Mouse (Mus musculus) spleen, adult 2 months (tissue): ENCODE data around the gene Rbfox1. TPM values are rescaled to one million over a fixed set of nuclear protein-coding genes. Genes with fewer than 3 reads are reported as not detected.

Experiments used
- DNase-seq, 2 experiments: peaks; one replicate each; pipeline versions ENCODE4 v3.0.0 to v3.0.0-alpha.2; 2012 to 2021; ENCODE audit warnings: low spot score in 2 of 2, low read depth in 1 of 2
- H3K27ac ChIP-seq: fragments of 200-500 bp; 2 replicates; pipeline ENCODE4 v1.5.1; 2012; ENCODE audit warnings: low read length, inconsistent platforms; ENCODE audit not compliant: insufficient read depth
- H3K27me3 ChIP-seq: fragments of 200-500 bp; 2 replicates; pipeline ENCODE4 v1.6.1; 2012; ENCODE audit warnings: mild to moderate bottlenecking, moderate library complexity, low read length, inconsistent platforms; ENCODE audit not compliant: control insufficient read depth, insufficient read depth
- H3K36me3 ChIP-seq: fragments of 200-500 bp; 2 replicates; pipeline ENCODE4 v1.6.1; 2012; ENCODE audit warnings: mild to moderate bottlenecking, low read length, inconsistent platforms; ENCODE audit not compliant: control insufficient read depth, insufficient read depth
- H3K4me1 ChIP-seq: fragments of 200-500 bp; 2 replicates; pipeline ENCODE4 v1.6.1; 2011; ENCODE audit warnings: inconsistent platforms; ENCODE audit not compliant: control insufficient read depth, insufficient read depth, insufficient read length
- H3K4me3 ChIP-seq: fragments of 200-500 bp; 2 replicates; pipeline ENCODE4 v1.5.1; 2011; ENCODE audit warnings: mild to moderate bottlenecking, inconsistent platforms; ENCODE audit not compliant: insufficient read depth, insufficient read length; ENCODE audit errors: extremely low read depth
- CTCF ChIP-seq: fragments of 200-500 bp; IDR thresholded peaks from 2 replicates; pipeline ENCODE4 v1.5.1; 2011; ENCODE audit warnings: mild to moderate bottlenecking, inconsistent platforms; ENCODE audit not compliant: insufficient read depth, insufficient read length, insufficient replicate concordance; ENCODE audit errors: extremely low read depth
- POLR2A ChIP-seq: fragments of 200-500 bp; IDR thresholded peaks from 2 replicates; pipeline ENCODE4 v1.6.1; 2011; ENCODE audit warnings: low read depth, low read length, inconsistent platforms
- WGBS: fragments of 180-500 bp; shearing (Covaris S2); methylation state at CpG from one replicate; pipeline ENCODE4 v1.1.7; 2018; 5-methylcytosine and 5-hydroxymethylcytosine counted together
- polyA plus RNA-seq: library from polyadenylated mRNA; depleted of rRNA; stranded (reverse); fragments of >200 nt; gene quantifications from 2 replicates; pipeline ENCODE4 v1.2.3, GENCODE M21; 2012

The Rbfox1 gene
- polyA plus RNA-seq, 1 experiment, result 1.0 TPM

DNA sequence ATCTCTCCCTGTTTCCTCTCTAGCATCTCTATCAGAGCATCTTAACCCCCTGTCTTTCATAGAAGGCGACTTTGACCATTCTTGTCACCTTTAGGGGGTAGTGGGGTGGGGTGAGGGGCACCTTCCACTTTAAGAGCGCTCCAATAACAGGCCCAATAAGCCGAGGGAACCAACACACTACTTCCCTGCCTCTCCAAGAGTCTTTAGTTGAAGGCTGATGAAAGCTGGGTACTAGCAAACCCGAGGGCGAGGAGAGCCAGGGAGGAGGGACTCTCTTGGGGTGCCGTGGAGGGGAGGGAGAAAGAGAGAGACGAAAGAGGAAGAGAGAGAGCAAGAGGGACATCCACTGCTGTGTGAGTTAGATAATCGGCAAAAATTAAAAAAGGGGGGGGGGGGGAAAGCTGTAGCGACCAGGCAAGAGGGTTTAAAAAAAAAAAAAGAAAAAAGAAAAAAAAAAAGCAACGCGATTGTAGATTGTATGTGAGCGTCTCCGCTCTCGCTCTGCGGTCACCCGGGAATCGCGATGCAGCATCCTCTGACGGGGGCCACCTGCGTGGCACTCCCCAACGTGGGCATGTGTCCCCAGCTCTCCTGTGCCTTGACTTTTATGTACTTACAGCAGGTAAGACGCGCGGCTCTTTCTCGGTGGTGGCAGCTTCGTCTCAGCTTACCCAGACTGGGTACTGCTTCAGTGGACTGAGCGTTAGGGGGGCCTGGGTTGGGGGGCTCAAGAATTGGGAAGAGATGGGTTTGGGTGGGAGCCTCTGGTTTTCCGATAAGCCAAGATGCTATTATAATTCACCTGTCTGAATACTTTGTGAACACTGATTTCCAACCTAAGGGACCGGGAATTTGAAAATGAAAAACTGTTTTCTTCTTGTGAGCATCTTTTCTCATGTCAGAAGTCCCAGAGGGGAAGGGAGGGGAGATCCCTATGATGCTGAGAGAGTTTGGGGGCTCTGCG is 1154.5 kb downstream of the Rbfox1 start:
- 0 out of 2 replicates have a peak, but pooled peaks cover 2% of the 10 kb centered on the region for H3K27me3 ChIP-seq
- no peak overlapping the region for H3K27ac ChIP-seq
- H3K4me1 ChIP-seq, result no peaks in the 10 kb centered on the region
- no peak for DNase-seq
- TF ChIP-seq CTCF, result no peak
- no peak for TF ChIP-seq POLR2A
- H3K4me3 ChIP-seq, result no peak overlapping the region
- H3K36me3 ChIP-seq, result no peaks in the 10 kb centered on the region
- 6% methylated on average over 29 of the region's 30 CpGs for WGBS

DNA sequence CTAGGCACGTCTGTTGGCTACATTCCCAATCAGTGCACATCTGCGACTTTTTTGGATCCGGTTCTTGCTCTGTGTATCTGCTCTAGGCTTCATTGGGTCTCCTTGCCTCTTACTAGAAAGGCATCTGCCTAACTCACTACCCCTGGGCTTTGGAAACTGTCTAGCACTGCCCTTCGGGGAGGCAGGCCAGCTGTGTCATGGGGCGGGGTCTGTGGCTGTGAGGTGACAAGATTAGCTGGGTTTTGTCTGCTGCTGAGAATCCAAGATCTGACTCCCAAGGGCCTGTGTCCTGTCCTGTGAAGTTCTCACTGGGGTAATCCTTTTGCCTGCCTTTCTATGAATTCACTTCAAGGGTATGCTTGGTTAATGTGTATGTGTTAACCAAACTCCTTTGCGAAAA is 1155.5 kb downstream of the Rbfox1 start:
- Histone ChIP-seq H3K27me3 (0 out of 2 replicates have a peak, but pooled peaks cover 2% of the 10 kb centered on the region), H3K4me3 (no peak overlapping the region), H3K27ac (no peak overlapping the region), H3K36me3 (no peaks in the 10 kb centered on the region), H3K4me1 (no peaks in the 10 kb centered on the region)
- no peak for DNase-seq
- no peak for TF ChIP-seq POLR2A
- no peak for TF ChIP-seq CTCF
- WGBS, result 49% methylated on average over 6 of the region's 6 CpGs

DNA sequence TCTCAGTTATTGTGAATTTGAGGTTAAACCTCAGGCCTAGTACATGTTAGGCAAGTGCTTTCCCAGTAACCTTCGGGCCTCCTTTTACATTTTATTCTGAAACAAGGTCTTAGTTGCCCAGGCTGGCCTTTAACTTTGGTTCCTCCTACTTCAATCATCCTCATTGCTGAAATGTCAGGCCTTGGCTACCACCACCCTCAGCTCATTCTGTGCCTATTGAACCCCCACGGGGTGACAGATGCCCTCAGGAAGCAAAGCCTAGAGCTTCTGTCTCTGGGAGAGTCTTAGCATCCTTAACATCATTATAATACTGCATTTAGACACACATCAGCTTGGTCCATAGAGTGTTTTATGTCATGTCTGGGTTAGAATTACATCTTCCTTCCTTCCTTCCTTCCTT is 1162.3 kb downstream of the Rbfox1 start:
- H3K4me3 ChIP-seq, result no peak overlapping the region
- H3K4me1 ChIP-seq, result no peaks in the 10 kb centered on the region
- TF ChIP-seq CTCF, result no peak
- no peak for TF ChIP-seq POLR2A
- DNase-seq, result no peak
- H3K36me3 ChIP-seq, result no peaks in the 10 kb centered on the region
- no peaks in the 10 kb centered on the region for H3K27me3 ChIP-seq
- H3K27ac ChIP-seq, result no peak overlapping the region
- 62% methylated on average over 2 of the region's 2 CpGs for WGBS

DNA sequence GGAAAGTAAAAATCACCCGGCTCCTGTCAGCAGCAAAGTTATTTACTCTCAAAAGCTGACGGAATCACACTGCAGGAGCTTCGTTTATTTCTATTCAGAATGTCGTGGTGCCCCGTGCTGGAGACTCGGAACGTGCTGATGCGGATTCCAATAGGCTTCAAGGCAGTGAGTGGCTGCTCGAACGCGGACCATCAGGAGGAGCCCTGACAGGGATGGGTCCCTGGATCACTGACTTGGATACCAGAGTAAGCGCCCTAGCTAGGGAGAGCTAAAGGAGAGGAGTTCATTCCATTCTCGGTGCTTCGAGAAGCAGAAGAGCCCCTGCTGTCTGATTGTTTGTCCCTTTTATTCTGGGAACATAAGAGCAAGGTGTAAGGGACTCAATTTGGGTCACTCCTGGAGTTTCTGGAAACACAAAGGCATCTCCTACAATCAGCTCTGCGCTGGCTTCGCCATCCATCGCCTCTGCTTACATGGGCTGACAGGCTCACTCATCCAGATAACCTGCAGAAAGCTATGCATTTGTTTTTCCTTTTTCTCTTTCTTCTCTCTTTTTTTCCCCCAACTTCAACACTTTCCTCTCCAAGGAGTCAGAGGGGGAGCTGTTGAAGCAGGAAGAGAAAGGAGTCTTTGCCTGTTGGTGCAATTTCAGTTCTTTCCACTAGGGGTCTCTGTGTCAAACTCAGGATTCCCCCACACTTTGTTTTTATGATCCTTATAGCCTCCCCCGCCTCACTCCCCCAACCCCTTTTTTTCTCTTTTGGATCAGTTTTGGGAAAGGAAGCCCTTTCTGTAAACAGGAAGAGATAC is 1164.2 kb downstream of the Rbfox1 start:
- no peak for DNase-seq
- H3K36me3 ChIP-seq, result no peaks in the 10 kb centered on the region

DNA sequence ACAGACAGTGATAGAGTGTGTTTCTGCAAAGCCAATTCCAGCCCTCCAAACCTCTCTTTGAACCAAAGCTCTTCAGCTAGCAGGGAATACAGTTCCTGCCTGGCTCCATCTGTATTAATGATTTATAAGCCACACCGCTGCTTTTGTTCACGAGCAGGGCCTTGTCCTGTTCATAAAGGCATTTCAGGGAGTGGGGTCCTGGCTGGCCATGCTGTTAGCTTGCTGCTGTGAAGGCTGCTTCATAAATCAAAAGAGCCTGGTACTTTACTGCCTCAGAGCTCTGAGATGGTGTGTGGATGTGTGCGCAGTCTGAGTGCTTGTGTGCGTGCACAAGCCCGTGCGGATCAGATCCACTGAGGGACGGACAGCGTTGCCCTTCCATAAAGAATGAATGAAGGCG is 1165.8 kb downstream of the Rbfox1 start:
- WGBS, result 89% methylated on average over 9 of the region's 9 CpGs
- no peak for TF ChIP-seq CTCF
- TF ChIP-seq POLR2A, result no peak

More for the DNA sequence above, 1164.2 kb downstream of the Rbfox1 start:
- no peak overlapping the region for H3K4me3 ChIP-seq
- no peak overlapping the region for H3K27ac ChIP-seq
- WGBS, result 24% methylated on average over 18 of the region's 18 CpGs
- TF ChIP-seq CTCF (no peak; the same call in 1 of the 2 replicates), POLR2A (no peak)
- no peaks in the 10 kb centered on the region for H3K4me1 ChIP-seq
- no peaks in the 10 kb centered on the region for H3K27me3 ChIP-seq

DNA sequence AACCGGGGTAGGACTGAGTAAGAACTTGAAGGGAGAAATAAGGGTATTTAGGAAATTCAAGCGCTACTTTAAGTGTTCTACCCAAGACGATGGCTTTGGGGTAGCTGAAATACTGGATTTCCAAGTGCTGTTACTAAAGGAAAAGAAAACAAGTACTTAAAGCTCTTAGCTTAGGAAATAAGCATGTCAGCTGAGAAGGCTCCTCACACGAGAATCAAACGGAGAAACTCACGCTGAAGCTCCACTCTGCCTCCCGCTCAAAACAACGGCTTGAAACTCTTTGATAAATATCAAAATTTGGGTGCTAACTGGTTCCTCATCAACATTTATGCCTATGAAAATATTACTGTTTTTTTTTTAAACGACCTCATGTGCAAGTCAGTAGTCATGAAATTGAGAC is 1166.8 kb downstream of the Rbfox1 start:
- TF ChIP-seq CTCF (no peak), POLR2A (no peak)

More for the DNA sequence above, 1165.8 kb downstream of the Rbfox1 start:
- Histone ChIP-seq H3K4me3 (no peak overlapping the region), H3K27ac (no peak overlapping the region), H3K4me1 (no peaks in the 10 kb centered on the region), H3K27me3 (no peaks in the 10 kb centered on the region), H3K36me3 (no peaks in the 10 kb centered on the region)
- DNase-seq, result no peak

DNA sequence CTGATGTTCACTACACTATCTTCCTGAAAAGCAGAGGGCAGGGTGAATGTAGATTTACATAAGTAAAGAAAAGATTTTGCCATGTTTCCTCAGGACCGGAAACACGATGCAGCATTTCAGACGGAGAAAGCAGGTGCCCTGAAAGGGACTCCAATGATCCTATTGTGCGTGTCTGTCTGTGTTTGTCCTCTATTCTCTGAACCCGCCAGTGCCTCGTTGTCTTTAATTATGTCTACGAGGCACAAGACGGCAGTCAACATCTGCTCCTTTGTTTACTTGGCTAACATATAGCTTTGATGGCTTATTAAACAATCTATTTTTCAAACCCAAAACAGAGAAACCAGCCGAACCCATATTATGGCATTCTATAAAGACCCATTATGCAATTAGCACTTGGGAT is 1167.3 kb downstream of the Rbfox1 start:
- H3K27ac ChIP-seq, result no peak overlapping the region
- H3K4me3 ChIP-seq, result no peak overlapping the region
- no peaks in the 10 kb centered on the region for H3K4me1 ChIP-seq
- WGBS, result 83% methylated on average over 9 of the region's 9 CpGs
- H3K36me3 ChIP-seq, result no peaks in the 10 kb centered on the region
- DNase-seq, result no peak
- H3K27me3 ChIP-seq, result no peaks in the 10 kb centered on the region
- TF ChIP-seq CTCF, result no peak
- no peak for TF ChIP-seq POLR2A

More for the DNA sequence above, 1166.8 kb downstream of the Rbfox1 start:
- 75% methylated on average over 9 of the region's 9 CpGs for WGBS
- DNase-seq, result no peak
- H3K27me3 ChIP-seq, result no peaks in the 10 kb centered on the region
- H3K27ac ChIP-seq, result no peak overlapping the region
- no peaks in the 10 kb centered on the region for H3K36me3 ChIP-seq
- H3K4me1 ChIP-seq, result no peaks in the 10 kb centered on the region
- no peak overlapping the region for H3K4me3 ChIP-seq
